Mouse (Mus musculus) small intestine, adult 2 months (tissue): ENCODE results near the gene Olfr279.

Experiments used
- CTCF ChIP-seq: fragments of 200-500 bp; IDR thresholded peaks from 2 replicates; pipeline ENCODE4 v1.5.1; 2012; ENCODE audit warnings: low read depth, mild to moderate bottlenecking, control low read depth, inconsistent platforms, low read length, moderate library complexity, mixed read lengths; ENCODE audit not compliant: insufficient replicate concordance, insufficient read length; ENCODE audit errors: extremely low read depth
- POLR2A ChIP-seq: fragments of 200-500 bp; IDR thresholded peaks from 2 replicates; pipeline ENCODE4 v1.6.1; 2012; ENCODE audit warnings: low read depth, mild to moderate bottlenecking, control low read depth, inconsistent platforms, low read length, moderate library complexity

DNA sequence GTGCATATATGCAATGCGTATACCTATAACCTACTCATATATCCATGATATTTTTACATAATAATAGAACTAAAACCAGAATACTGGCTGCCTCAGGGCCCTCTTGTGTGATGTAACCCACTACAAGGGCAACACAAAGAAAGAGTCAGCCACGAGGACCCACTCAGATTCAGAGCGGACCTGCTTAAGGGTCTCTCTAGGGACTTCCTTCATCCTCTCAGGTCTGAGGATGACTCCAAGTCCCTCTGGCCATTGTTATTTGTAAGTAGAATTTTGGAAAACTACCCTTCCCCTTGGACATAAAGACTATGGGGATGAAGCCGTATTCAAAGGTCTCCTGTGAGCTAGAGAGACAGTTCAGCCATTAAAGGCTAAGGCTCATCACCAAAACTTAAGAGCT lies 22.6 kb upstream of the Olfr279 start, which contains the start of gene OR5BS1P:
- TF ChIP-seq CTCF (no peak), POLR2A (no peak)
